Mouse (Mus musculus): Measurements from ENCODE around the gene Trp53rkb.

GRCm38 (mm10) chr2:166801436-166801835, 9.1 kb downstream of the Trp53rkb start:
- TF ChIP-seq POLR2A (IDR thresholded peaks at IDR 0.05; ENCODE audit: control insufficient read depth, extremely low read depth, insufficient read depth, low read length, poor library complexity), result no peak
- TF ChIP-seq CTCF (IDR thresholded peaks at IDR 0.05; ENCODE audit: borderline replicate concordance, control insufficient read depth, extremely low read depth, insufficient read depth, low read length, poor library complexity), result no peak
